Mouse (Mus musculus): Measurements from ENCODE around the gene Fars2. TPM values are rescaled to one million over a fixed set of nuclear protein-coding genes. Genes with fewer than 3 reads are reported as not detected.

Gene Fars2
- total and polyA plus RNA-seq, 2 experiments from 2014 or later = 54.8 to 78.9 TPM

DNA sequence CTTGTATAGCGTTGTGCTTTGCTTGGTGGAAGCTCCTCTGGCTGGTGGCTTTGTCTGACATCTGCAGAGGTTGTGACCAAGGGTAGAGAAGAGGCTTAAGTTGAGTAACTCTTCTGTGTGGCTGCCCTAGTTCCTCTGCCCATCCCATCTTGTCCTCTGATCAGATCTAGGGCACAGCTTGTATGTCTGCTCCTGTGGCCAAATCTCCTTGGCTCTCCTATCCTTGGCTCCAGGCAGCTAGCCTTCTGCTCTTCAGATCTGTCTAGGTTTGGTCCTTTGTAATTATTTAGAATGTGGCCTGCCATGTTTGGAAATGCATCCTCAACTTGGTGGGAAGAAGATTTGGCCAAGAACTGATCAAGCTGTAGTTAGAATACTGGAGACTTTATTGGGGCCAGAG lies 150.2 kb downstream of the Fars2 start:
- no peak for TF ChIP-seq EP300 (IDR thresholded peaks at IDR 0.05; ENCODE audit: low read depth)
- no peak for TF ChIP-seq CTCF (IDR thresholded peaks at IDR 0.05; ENCODE audit: low read depth)
- no peaks in the 10 kb centered on the region for H3K36me3 ChIP-seq (replicated peaks; ENCODE audit: control insufficient read depth, insufficient read depth, low read length)
- no peaks in the 10 kb centered on the region for H3K4me1 ChIP-seq (ENCODE audit: control insufficient read depth, insufficient read depth)
- ATAC-seq (ENCODE audit: insufficient read depth, low read depth) = no peak
- H3K9me3 ChIP-seq (replicated peaks; ENCODE audit: control insufficient read depth, low read length) = no peaks in the 10 kb centered on the region
- WGBS = 88% methylated on average over 1 of the region's 1 CpGs
- H3K4me2 ChIP-seq (ENCODE audit: low read depth, low read length) = no peak overlapping the region
- H3K4me3 ChIP-seq (ENCODE audit: low read depth, low read length) = no peak overlapping the region
- H3K27ac ChIP-seq (ENCODE audit: low read depth) = no peak overlapping the region
- H3K27me3 ChIP-seq (ENCODE audit: control insufficient read depth, insufficient read depth, low read length) = no peaks in the 10 kb centered on the region
- DNase-seq (ENCODE audit: low spot score) = no peak
- H3K9ac ChIP-seq (replicated peaks; ENCODE audit: low read depth, low read length) = no peak overlapping the region

DNA sequence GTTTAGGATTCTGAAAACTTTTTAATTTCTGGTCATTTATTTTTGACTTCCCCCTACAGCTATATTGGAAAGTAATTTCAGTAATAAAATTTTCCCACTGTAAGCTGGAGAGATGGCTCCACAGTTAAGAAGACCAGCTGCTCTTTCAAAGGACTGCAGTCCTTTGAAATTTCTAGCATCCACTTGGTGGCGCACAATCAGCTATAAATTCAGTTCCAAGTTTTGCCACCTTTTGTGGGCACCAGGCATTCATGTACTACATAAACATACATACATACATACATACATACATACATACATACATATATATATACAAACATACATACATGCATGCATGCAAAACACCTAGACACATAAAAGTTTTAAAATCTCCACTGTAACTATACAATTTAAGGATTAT lies 153.7 kb downstream of the Fars2 start:
- DNase-seq (ENCODE audit: low spot score) = no peak
- Histone ChIP-seq H3K27me3 (ENCODE audit: control insufficient read depth, insufficient read depth, low read length) (no peaks in the 10 kb centered on the region), H3K27ac (ENCODE audit: low read depth) (no peak overlapping the region), H3K36me3 (replicated peaks; ENCODE audit: control insufficient read depth, insufficient read depth, low read length) (no peaks in the 10 kb centered on the region), H3K9ac (replicated peaks; ENCODE audit: low read depth, low read length) (no peak overlapping the region), H3K4me1 (ENCODE audit: control insufficient read depth, insufficient read depth) (peaks cover 7% of the 10 kb centered on the region; the same call in 1 of the 2 replicates), H3K4me3 (ENCODE audit: low read depth, low read length) (no peak overlapping the region), H3K4me2 (ENCODE audit: low read depth, low read length) (no peak overlapping the region), H3K9me3 (replicated peaks; ENCODE audit: control insufficient read depth, low read length) (no peaks in the 10 kb centered on the region)
- ATAC-seq (ENCODE audit: insufficient read depth, low read depth) = no peak
- TF ChIP-seq EP300 (IDR thresholded peaks at IDR 0.05; ENCODE audit: low read depth) (no peak), CTCF (IDR thresholded peaks at IDR 0.05; ENCODE audit: low read depth) (no peak)
- WGBS = 86% methylated on average over 1 of the region's 1 CpGs

GRCm38 (mm10) chr13:36273497-36273896 lies 156.3 kb downstream of the Fars2 start:
- no peak overlapping the region for H3K9ac ChIP-seq (replicated peaks; ENCODE audit: low read depth, low read length)
- peaks cover 7% of the 10 kb centered on the region; the same call in 1 of the 2 replicates for H3K4me1 ChIP-seq (ENCODE audit: control insufficient read depth, insufficient read depth)
- WGBS = 52% methylated on average over 2 of the region's 2 CpGs
- H3K9me3 ChIP-seq (replicated peaks; ENCODE audit: control insufficient read depth, low read length) = no peaks in the 10 kb centered on the region
- H3K36me3 ChIP-seq (replicated peaks; ENCODE audit: control insufficient read depth, insufficient read depth, low read length) = no peaks in the 10 kb centered on the region
- H3K4me2 ChIP-seq (ENCODE audit: low read depth, low read length) = no peak overlapping the region
- TF ChIP-seq CTCF (IDR thresholded peaks at IDR 0.05; ENCODE audit: low read depth) (no peak), EP300 (IDR thresholded peaks at IDR 0.05; ENCODE audit: low read depth) (no peak)
- H3K27ac ChIP-seq (ENCODE audit: low read depth) = no peak overlapping the region
- H3K4me3 ChIP-seq (ENCODE audit: low read depth, low read length) = no peak overlapping the region
- DNase-seq (ENCODE audit: low spot score) (peak; percentile 52), ATAC-seq (ENCODE audit: insufficient read depth, low read depth) (peak; percentile 67; the same call in 1 of the 2 replicates)
- no peaks in the 10 kb centered on the region for H3K27me3 ChIP-seq (ENCODE audit: control insufficient read depth, insufficient read depth, low read length)

DNA sequence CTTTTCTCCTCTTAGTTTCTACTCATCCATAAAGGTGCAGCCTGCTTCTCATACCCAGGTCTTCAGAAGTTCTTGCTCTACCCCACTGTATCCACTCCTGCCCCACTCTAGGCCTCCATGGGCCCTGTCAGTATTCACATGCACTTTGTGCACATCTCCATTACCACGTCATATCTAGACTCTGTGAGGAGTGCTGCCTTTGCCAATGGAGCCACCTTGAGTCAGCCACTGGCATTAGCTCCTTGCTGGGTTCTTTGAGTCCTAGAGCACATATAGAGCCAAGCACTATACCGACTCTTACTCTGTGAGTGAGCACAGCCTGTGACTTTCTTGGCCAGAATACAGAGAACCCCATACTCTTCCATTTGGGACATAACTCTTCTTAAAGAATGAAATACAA lies 159.0 kb downstream of the Fars2 start:
- H3K4me3 ChIP-seq (ENCODE audit: low read depth, low read length) = no peak overlapping the region
- WGBS = 84% methylated on average over 2 of the region's 2 CpGs
- H3K27ac ChIP-seq (ENCODE audit: low read depth) = no peak overlapping the region
- H3K9ac ChIP-seq (replicated peaks; ENCODE audit: low read depth, low read length) = no peak overlapping the region
- no peak for TF ChIP-seq EP300 (IDR thresholded peaks at IDR 0.05; ENCODE audit: low read depth)
- TF ChIP-seq CTCF (IDR thresholded peaks at IDR 0.05; ENCODE audit: low read depth) = peak; percentile 37
- no peak overlapping the region for H3K4me2 ChIP-seq (ENCODE audit: low read depth, low read length)
- ATAC-seq (ENCODE audit: insufficient read depth, low read depth) (no peak), DNase-seq (ENCODE audit: low spot score) (no peak)
- H3K9me3 ChIP-seq (replicated peaks; ENCODE audit: control insufficient read depth, low read length) = no peaks in the 10 kb centered on the region
- H3K27me3 ChIP-seq (ENCODE audit: control insufficient read depth, insufficient read depth, low read length) = no peaks in the 10 kb centered on the region
- peaks cover 15% of the 10 kb centered on the region for H3K4me1 ChIP-seq (ENCODE audit: control insufficient read depth, insufficient read depth)
- H3K36me3 ChIP-seq (replicated peaks; ENCODE audit: control insufficient read depth, insufficient read depth, low read length) = no peaks in the 10 kb centered on the region

DNA sequence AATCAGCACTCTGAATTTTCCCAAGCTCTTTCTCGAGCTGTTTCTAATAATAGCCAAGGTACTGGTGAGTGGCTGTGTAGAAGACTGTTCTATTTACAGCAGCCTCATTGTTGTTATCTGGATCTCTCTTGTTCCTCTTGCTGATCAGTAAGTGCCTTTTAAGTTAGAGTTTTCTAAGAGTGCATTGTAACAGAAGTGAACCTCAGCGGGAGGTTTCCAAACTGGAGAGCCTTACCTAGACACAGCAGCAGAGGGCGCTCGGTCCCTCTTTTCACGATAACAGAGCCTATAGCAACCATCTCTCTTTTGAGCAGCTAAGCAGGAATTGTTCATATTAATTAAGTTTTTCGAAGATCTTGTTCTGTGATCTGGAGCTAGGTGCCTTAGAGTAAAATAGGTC lies 164.8 kb downstream of the Fars2 start:
- no peaks in the 10 kb centered on the region for H3K27me3 ChIP-seq (ENCODE audit: control insufficient read depth, insufficient read depth, low read length)
- H3K27ac ChIP-seq (ENCODE audit: low read depth) = no peak overlapping the region
- TF ChIP-seq EP300 (IDR thresholded peaks at IDR 0.05; ENCODE audit: low read depth) = no peak
- peak; percentile 87 for TF ChIP-seq CTCF (IDR thresholded peaks at IDR 0.05; ENCODE audit: low read depth)
- H3K4me3 ChIP-seq (ENCODE audit: low read depth, low read length) = no peak overlapping the region
- DNase-seq (ENCODE audit: low spot score) (peak; percentile 83), ATAC-seq (ENCODE audit: insufficient read depth, low read depth) (peak; percentile 82)
- no peak overlapping the region for H3K9ac ChIP-seq (replicated peaks; ENCODE audit: low read depth, low read length)
- H3K4me1 ChIP-seq (ENCODE audit: control insufficient read depth, insufficient read depth) = peaks cover 8% of the 10 kb centered on the region
- no peaks in the 10 kb centered on the region for H3K9me3 ChIP-seq (replicated peaks; ENCODE audit: control insufficient read depth, low read length)
- peak overlapping the region; percentile 33; the same call in 1 of the 2 replicates for H3K4me2 ChIP-seq (ENCODE audit: low read depth, low read length)
- WGBS = 2% methylated on average over 6 of the region's 6 CpGs
- H3K36me3 ChIP-seq (replicated peaks; ENCODE audit: control insufficient read depth, insufficient read depth, low read length) = no peaks in the 10 kb centered on the region

Data from heart, postnatal 0 days (tissue).